Mouse (Mus musculus): ENCODE data around the gene Slc35c1.

GRCm38 (mm10) chr2:92422388-92423135 is 37.8 kb downstream of the Slc35c1 start:
- no peak for TF ChIP-seq CTCF (IDR thresholded peaks at IDR 0.05; ENCODE audit: low read depth, low read length)
- TF ChIP-seq POLR2AphosphoS5 (IDR thresholded peaks at IDR 0.05; ENCODE audit: insufficient replicate concordance, low read depth, low read length) = no peak
- no peak for TF ChIP-seq GATA1 (IDR thresholded peaks at IDR 0.05; ENCODE audit: borderline replicate concordance, low read length)
